Mouse (Mus musculus) spleen, adult 2 months (tissue): Measurements from ENCODE around the gene Ggact. TPM values are rescaled to one million over a fixed set of nuclear protein-coding genes. Genes with fewer than 3 reads are reported as not detected.

Experiments used
- DNase-seq, 2 experiments: peaks; one replicate each; pipeline versions ENCODE4 v3.0.0 to v3.0.0-alpha.2; 2012 to 2021; ENCODE audit warnings: low spot score in 2 of 2, low read depth in 1 of 2
- H3K27ac ChIP-seq: fragments of 200-500 bp; 2 replicates; pipeline ENCODE4 v1.5.1; 2012; ENCODE audit warnings: low read length, inconsistent platforms; ENCODE audit not compliant: insufficient read depth
- H3K27me3 ChIP-seq: fragments of 200-500 bp; 2 replicates; pipeline ENCODE4 v1.6.1; 2012; ENCODE audit warnings: mild to moderate bottlenecking, moderate library complexity, low read length, inconsistent platforms; ENCODE audit not compliant: control insufficient read depth, insufficient read depth
- H3K36me3 ChIP-seq: fragments of 200-500 bp; 2 replicates; pipeline ENCODE4 v1.6.1; 2012; ENCODE audit warnings: mild to moderate bottlenecking, low read length, inconsistent platforms; ENCODE audit not compliant: control insufficient read depth, insufficient read depth
- H3K4me1 ChIP-seq: fragments of 200-500 bp; 2 replicates; pipeline ENCODE4 v1.6.1; 2011; ENCODE audit warnings: inconsistent platforms; ENCODE audit not compliant: control insufficient read depth, insufficient read depth, insufficient read length
- H3K4me3 ChIP-seq: fragments of 200-500 bp; 2 replicates; pipeline ENCODE4 v1.5.1; 2011; ENCODE audit warnings: mild to moderate bottlenecking, inconsistent platforms; ENCODE audit not compliant: insufficient read depth, insufficient read length; ENCODE audit errors: extremely low read depth
- CTCF ChIP-seq: fragments of 200-500 bp; IDR thresholded peaks from 2 replicates; pipeline ENCODE4 v1.5.1; 2011; ENCODE audit warnings: mild to moderate bottlenecking, inconsistent platforms; ENCODE audit not compliant: insufficient read depth, insufficient read length, insufficient replicate concordance; ENCODE audit errors: extremely low read depth
- POLR2A ChIP-seq: fragments of 200-500 bp; IDR thresholded peaks from 2 replicates; pipeline ENCODE4 v1.6.1; 2011; ENCODE audit warnings: low read depth, low read length, inconsistent platforms
- WGBS: fragments of 180-500 bp; shearing (Covaris S2); methylation state at CpG from one replicate; pipeline ENCODE4 v1.1.7; 2018; 5-methylcytosine and 5-hydroxymethylcytosine counted together
- polyA plus RNA-seq: library from polyadenylated mRNA; depleted of rRNA; stranded (reverse); fragments of >200 nt; gene quantifications from 2 replicates; pipeline ENCODE4 v1.2.3, GENCODE M21; 2012

The Ggact gene
- polyA plus RNA-seq, 1 experiment: 24.6 TPM

DNA sequence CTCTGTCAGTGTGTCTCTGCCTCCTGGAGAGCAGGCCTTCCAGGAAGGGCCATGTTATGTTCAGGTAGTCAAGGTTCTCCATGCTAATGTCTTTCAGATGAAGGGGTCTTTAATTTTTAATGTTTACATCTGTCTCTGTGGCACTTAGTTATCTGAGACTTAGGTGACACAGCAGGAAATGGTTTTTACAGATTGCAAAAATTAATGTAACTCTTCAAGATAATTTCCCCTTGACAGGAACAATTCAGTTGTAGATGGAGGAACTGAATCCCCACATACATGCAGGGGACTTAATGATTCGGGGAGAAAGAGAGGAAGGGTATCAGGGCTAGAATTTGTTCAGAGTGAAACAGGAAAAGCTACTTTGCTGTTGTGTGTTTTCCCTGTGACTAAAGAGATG, 26.3 kb downstream of the Ggact start:
- DNase-seq: no peak
- no peak overlapping the region for H3K27ac ChIP-seq
- H3K4me3 ChIP-seq: no peak overlapping the region
- 58% methylated on average over 1 of the region's 1 CpGs for WGBS
- no peaks in the 10 kb centered on the region for H3K27me3 ChIP-seq
- H3K36me3 ChIP-seq: peaks cover 6% of the 10 kb centered on the region; the same call in 1 of the 2 replicates
- no peaks in the 10 kb centered on the region for H3K4me1 ChIP-seq
- TF ChIP-seq CTCF (no peak), POLR2A (no peak)

DNA sequence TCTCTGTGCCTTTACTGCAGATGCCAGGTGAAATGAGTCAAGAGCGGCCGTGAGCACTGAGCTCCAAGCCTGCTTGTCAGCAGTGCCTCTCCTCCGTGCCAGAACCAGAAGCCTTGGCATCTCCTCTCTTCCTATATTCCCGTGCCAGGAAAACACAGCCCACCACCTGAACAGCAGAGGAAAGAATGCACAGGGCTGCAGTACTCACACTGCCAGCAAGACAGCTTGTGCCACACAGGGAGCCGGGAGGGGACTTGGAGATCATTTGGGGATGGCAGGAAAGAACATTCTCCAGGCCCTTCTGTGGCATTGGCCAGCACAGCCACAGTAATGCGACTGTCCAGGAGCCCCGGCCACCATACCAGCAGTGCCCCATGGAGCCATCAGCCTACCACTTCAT, 27.7 kb downstream of the Ggact start:
- H3K4me1 ChIP-seq: no peaks in the 10 kb centered on the region
- TF ChIP-seq CTCF: no peak
- TF ChIP-seq POLR2A: no peak
- 95% methylated on average over 7 of the region's 7 CpGs for WGBS
- H3K27me3 ChIP-seq: no peaks in the 10 kb centered on the region
- DNase-seq: no peak
- H3K27ac ChIP-seq: no peak overlapping the region
- 0 out of 2 replicates have a peak, but pooled peaks cover 2% of the 10 kb centered on the region for H3K36me3 ChIP-seq
- no peak overlapping the region for H3K4me3 ChIP-seq

DNA sequence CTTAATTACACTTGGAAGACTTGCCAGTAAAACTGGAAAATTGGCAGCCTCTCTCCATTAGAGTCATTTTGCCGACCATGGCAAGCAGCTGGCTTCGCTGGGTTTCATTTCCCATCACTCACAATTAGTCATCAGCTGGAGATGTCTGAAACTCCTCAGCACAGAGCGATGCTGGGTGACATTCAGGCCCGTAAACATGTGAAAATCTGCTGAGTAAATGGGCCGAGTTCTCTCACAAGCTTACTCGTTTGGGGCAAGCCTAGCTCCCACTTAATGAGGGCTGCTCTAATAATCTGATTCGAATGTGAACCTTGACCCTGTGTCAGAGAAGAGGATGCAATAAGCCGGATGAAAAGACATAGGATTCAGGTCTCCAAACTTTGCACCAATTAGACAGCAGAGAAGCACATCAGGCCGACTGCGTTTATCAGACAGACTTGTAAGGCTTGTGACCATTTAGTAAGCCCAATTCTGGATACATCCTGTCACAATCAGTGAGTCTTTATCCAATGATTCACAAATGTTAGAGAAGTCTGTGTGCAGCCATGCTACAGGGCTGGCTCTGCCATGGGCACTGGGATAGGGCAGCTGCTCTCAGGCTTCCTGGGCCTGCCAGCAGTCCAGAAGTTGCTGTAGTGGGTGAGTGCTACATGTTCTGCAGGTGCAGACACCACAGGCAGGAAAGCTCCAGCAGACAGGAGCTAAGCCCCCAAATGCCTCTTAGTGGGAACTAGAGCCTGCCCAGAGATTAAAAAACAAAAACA, 29.6 kb downstream of the Ggact start:
- Histone ChIP-seq H3K27me3 (no peaks in the 10 kb centered on the region), H3K4me1 (no peaks in the 10 kb centered on the region), H3K4me3 (no peak overlapping the region), H3K27ac (no peak overlapping the region), H3K36me3 (0 out of 2 replicates have a peak, but pooled peaks cover 2% of the 10 kb centered on the region)
- TF ChIP-seq POLR2A (no peak), CTCF (no peak)
- DNase-seq: no peak
- WGBS: 78% methylated on average over 10 of the region's 10 CpGs

DNA sequence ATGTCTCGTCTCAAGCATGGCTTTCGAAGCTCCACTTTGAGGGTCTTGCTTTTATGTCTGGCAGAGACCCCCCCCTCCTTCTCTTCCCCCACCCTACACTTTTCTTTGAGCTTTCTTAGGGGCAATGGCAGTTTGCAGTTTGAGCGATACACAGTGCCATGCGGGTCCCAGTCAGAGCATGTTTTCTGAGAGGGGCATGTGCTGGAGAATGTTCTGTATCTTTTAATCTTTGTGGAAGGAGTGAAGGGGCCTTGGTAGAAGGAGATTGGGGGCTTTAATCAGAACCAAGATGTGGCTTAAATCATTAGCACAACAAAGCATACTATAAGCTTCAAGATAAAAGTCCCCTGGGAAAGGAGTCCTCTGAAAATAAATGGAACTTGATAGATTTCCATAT, 30.1 kb downstream of the Ggact start:
- no peak for DNase-seq
- Histone ChIP-seq H3K4me1 (no peaks in the 10 kb centered on the region), H3K27me3 (no peaks in the 10 kb centered on the region), H3K27ac (no peak overlapping the region), H3K36me3 (0 out of 2 replicates have a peak, but pooled peaks cover 2% of the 10 kb centered on the region), H3K4me3 (no peak overlapping the region)
- no peak for TF ChIP-seq CTCF
- TF ChIP-seq POLR2A: no peak
- 92% methylated on average over 4 of the region's 4 CpGs for WGBS

DNA sequence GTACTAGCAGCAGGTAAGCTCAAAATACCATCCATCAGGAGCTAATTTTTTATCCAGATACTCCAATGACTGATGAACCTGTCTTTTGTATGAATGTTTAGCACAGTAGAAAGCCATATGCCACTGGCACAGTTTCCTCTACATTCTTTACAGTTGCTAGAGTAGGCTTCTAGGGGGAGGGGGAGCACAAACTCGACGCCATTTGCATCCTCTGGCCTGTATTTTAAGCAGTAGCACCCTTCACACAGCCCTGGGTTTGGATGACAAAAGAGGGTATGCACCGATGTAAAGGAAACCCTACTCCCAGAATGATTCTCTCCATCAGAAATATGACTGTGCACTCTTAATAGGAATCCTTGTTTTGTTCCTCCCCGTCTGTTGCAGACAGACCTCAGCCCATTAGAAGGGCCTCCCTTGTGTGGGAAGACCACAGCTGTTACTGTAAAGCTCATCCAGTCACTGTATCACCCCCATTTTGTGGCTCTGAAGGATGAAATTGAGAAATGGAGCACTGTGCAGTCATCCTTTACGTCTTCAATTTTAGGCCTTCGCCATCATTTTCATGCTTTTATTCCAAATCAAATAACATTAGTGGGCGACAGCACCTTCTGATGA, 30.7 kb downstream of the Ggact start:
- Histone ChIP-seq H3K27me3 (no peaks in the 10 kb centered on the region), H3K36me3 (0 out of 2 replicates have a peak, but pooled peaks cover 2% of the 10 kb centered on the region), H3K4me1 (no peaks in the 10 kb centered on the region), H3K27ac (no peak overlapping the region), H3K4me3 (no peak overlapping the region)
- 90% methylated on average over 7 of the region's 7 CpGs for whole genome bisulfite sequencing
- DNase-seq: no peak
- TF ChIP-seq POLR2A (no peak), CTCF (no peak)

DNA sequence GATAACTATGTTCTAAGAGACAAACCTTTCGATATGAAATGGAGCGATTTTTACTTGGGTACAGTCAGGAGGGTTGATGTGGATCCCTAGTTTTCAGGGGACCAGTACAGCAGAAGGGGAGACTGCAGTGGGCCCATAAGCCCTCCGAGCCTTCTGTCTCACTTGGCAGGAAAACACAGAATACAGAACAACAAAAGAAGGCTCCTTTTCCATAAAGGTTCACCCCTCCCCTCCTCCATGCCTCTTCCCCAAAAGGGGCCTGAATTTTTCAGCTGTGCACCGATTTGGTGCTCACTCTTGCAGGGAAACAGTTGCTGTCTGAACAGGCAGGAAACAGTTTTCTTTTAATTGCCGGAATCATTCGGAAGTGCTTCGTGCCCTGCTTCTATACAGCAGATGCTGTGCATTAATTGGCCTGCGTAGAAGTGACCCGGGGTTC, 31.3 kb downstream of the Ggact start:
- WGBS: 88% methylated on average over 9 of the region's 9 CpGs
- no peak for TF ChIP-seq CTCF
- TF ChIP-seq POLR2A: no peak
- Histone ChIP-seq H3K27ac (no peak overlapping the region), H3K27me3 (no peaks in the 10 kb centered on the region), H3K36me3 (0 out of 2 replicates have a peak, but pooled peaks cover 2% of the 10 kb centered on the region), H3K4me3 (no peak overlapping the region), H3K4me1 (no peaks in the 10 kb centered on the region)
- no peak for DNase-seq

DNA sequence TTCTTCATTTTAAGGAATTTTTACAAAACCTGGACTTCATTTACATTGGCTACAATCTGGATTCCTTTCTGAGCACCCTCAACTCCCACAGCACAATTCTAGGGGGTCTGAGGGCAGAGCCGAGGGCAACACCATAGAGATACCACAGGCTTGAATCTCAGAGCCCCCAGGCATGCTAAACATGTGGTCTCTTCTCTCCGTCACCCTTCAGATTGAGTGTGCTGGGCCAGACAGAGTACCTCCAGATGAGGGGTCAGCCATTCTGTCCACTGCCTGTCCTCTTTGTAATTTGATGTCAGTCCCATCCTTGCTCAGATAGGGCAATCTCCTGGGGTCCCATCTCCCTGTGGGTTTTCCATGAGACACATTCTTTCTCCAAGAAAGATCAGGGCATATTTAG, 31.9 kb downstream of the Ggact start:
- WGBS: 88% methylated on average over 2 of the region's 2 CpGs
- DNase-seq: no peak
- TF ChIP-seq POLR2A (no peak), CTCF (no peak)

More for the DNA sequence above, 31.9 kb downstream of the Ggact start:
- H3K27ac ChIP-seq: no peak overlapping the region
- 0 out of 2 replicates have a peak, but pooled peaks cover 2% of the 10 kb centered on the region for H3K36me3 ChIP-seq
- no peaks in the 10 kb centered on the region for H3K4me1 ChIP-seq
- no peak overlapping the region for H3K4me3 ChIP-seq
- H3K27me3 ChIP-seq: no peaks in the 10 kb centered on the region
